Mouse (Mus musculus) neural tube, embryonic 13.5 days (tissue): ENCODE results near the gene Lin54. TPM values are rescaled to one million over a fixed set of nuclear protein-coding genes. Genes with fewer than 3 reads are reported as not detected.

ENCODE experiments used
- ATAC-seq: fragments of 200-750 bp; cut with Nextera tagmentation; 2 replicates; pipeline ENCODE4 v1.8.0; 2017; ENCODE audit warnings: low read depth, mild to moderate bottlenecking, moderate TSS enrichment, moderate library complexity
- H3K27ac ChIP-seq: fragments of 300-500 bp; sonication (generic); replicated peaks from 2 replicates; pipeline ENCODE4 v1.5.1; 2015; ENCODE audit warnings: moderate library complexity, mild to moderate bottlenecking, inconsistent platforms
- H3K27me3 ChIP-seq: fragments of 300-500 bp; sonication (generic); 2 replicates; pipeline ENCODE4 v1.6.1; 2015; ENCODE audit warnings: mild to moderate bottlenecking, inconsistent platforms
- H3K36me3 ChIP-seq: fragments of 300-500 bp; sonication (generic); 2 replicates; pipeline ENCODE4 v1.6.1; 2015; ENCODE audit warnings: mild to moderate bottlenecking, inconsistent platforms
- H3K4me1 ChIP-seq: fragments of 300-500 bp; sonication (generic); replicated peaks from 2 replicates; pipeline ENCODE4 v1.6.1; 2015; ENCODE audit warnings: inconsistent platforms
- H3K4me2 ChIP-seq: fragments of 300-500 bp; sonication (generic); 2 replicates; pipeline ENCODE4 v1.6.1; 2015; ENCODE audit warnings: inconsistent platforms, mild to moderate bottlenecking, moderate library complexity
- H3K4me3 ChIP-seq: fragments of 300-500 bp; sonication (generic); 2 replicates; pipeline ENCODE4 v1.5.1; 2015; ENCODE audit warnings: mild to moderate bottlenecking, inconsistent platforms
- H3K9ac ChIP-seq: fragments of 300-500 bp; sonication (generic); 2 replicates; pipeline ENCODE4 v1.6.1; 2015; ENCODE audit warnings: moderate library complexity, mild to moderate bottlenecking, inconsistent platforms
- H3K9me3 ChIP-seq: fragments of 300-500 bp; sonication (generic); 2 replicates; pipeline ENCODE4 v1.6.1; 2016; ENCODE audit warnings: inconsistent platforms
- WGBS: fragments of 180-500 bp; shearing (Covaris S2); methylation state at CpG from one replicate; pipeline ENCODE4 v1.1.7; 2015; 5-methylcytosine and 5-hydroxymethylcytosine counted together
- polyA plus RNA-seq: library from polyadenylated mRNA; unstranded; fragments of >200 nt; fragmentation: Nextera tagmentation; extraction: Ambion mirVana; gene quantifications from 2 replicates; pipeline ENCODE4 v1.2.1, GENCODE M21; 2015

The Lin54 gene
- polyA plus RNA-seq, 1 experiment from 2014 or later = 6.7 TPM

DNA sequence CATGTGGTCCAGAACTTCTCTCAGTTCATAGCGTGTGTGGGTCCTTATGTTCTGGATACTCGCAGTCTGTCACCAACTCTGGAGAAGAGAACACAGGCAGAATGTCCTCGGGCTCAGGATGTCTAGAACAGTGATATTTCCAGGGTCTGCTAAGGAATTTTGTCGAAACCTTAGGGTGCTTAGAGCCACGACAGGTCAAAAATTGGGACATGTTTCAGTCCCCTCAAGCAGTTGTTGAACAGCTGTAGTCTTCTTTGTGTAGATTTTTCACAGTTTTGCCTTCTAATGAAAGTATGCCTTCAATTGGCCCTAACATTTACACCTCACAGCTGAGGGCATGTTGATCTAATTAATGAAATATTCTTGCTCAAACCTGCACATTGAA is 18.6 kb upstream of the Lin54 start:
- H3K36me3 ChIP-seq = peaks cover 7% of the 10 kb centered on the region; the same call in 1 of the 2 replicates
- H3K27me3 ChIP-seq = peaks cover 14% of the 10 kb centered on the region
- H3K27ac ChIP-seq = peak overlapping the region; percentile 83
- peak; percentile 17; the same call in 1 of the 2 replicates for ATAC-seq
- WGBS = 10% methylated on average over 5 of the region's 5 CpGs
- H3K4me3 ChIP-seq = peak overlapping the region; percentile 87
- H3K4me2 ChIP-seq = peak overlapping the region; percentile 93
- H3K9ac ChIP-seq = peak overlapping the region; percentile 88
- peaks cover 21% of the 10 kb centered on the region for H3K4me1 ChIP-seq
- H3K9me3 ChIP-seq = no peaks in the 10 kb centered on the region

- Histone ChIP-seq H3K9me3 (no peaks in the 10 kb centered on the region), H3K4me2 (peak within 1 kb of the TSS; percentile 93), H3K27me3 (peaks cover 14% of the 10 kb centered on the region), H3K36me3 (peaks cover 7% of the 10 kb centered on the region; the same call in 1 of the 2 replicates), H3K27ac (peak within 1 kb of the TSS; percentile 83), H3K9ac (peak within 1 kb of the TSS; percentile 88), H3K4me3 (peak within 1 kb of the TSS; percentile 87), H3K4me1 (peaks cover 21% of the 10 kb centered on the region)
- peak; percentile 100 for ATAC-seq
- WGBS = under 1% methylated on average over 64 of the region's 64 CpGs
Measured at GRCm38 (mm10) chr5:100518049-100519026, 17.9 kb upstream of the Lin54 start, which contains the start of gene Cops4. Gene Cops4, plus strand, starts transcription at chr5:100518309.

GRCm38 (mm10) chr5:100512576-100512975 is 12.1 kb upstream of the Lin54 start:
- Histone ChIP-seq H3K9ac (no peak overlapping the region), H3K27me3 (peaks cover 14% of the 10 kb centered on the region), H3K4me3 (no peak overlapping the region), H3K36me3 (no peaks in the 10 kb centered on the region), H3K27ac (no peak overlapping the region), H3K4me1 (peaks cover 2% of the 10 kb centered on the region; the same call in 1 of the 2 replicates), H3K9me3 (no peaks in the 10 kb centered on the region), H3K4me2 (no peak overlapping the region)
- no peak for ATAC-seq

DNA sequence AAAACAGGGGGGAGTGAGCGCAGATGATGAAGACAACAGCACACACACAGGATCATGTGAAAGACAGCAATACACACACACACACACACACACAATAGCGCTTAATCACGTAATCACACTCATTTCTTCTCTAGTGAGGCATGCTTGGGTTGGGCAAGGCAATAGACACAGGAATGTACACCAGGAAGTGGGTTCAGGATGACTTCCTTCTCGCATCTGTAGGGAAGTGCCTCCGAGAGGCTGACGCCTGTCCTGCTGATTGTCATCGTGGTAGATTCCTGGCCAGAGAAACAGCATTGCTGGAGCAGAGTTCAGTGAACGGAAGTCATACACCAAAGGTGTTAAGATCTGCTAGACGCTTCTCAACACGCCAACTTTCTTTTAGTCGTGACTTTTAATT is 8.8 kb upstream of the Lin54 start:
- no peak for ATAC-seq
- Histone ChIP-seq H3K4me1 (no peaks in the 10 kb centered on the region), H3K27me3 (no peaks in the 10 kb centered on the region), H3K9me3 (no peaks in the 10 kb centered on the region), H3K9ac (no peak overlapping the region), H3K4me2 (no peak overlapping the region), H3K27ac (no peak overlapping the region), H3K36me3 (no peaks in the 10 kb centered on the region), H3K4me3 (no peak overlapping the region)
- 76% methylated on average over 11 of the region's 11 CpGs for WGBS

DNA sequence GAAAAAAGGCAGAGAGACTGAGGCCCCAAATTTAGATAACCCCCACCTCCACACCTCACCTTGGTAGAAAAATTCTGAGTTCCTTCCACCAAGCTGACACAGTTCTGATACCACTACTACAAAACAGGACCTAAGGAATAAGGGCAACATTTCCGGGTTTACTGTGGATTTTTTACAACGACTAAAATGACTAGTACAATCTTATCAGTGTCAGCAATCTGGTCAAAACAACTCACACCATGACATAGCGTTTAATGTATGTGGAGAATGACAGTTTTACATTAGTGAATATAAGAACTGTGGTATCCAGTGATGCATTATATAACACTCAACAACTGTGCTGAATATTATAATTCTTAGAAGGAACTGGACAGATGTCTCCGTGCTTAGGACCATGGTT is 828 bp upstream of the Lin54 start:
- 86% methylated on average over 4 of the region's 4 CpGs for WGBS
- peak overlapping the region; percentile 64; the same call in 1 of the 2 replicates for H3K9ac ChIP-seq
- no peak for ATAC-seq
- no peaks in the 10 kb centered on the region for H3K27me3 ChIP-seq
- H3K9me3 ChIP-seq = no peaks in the 10 kb centered on the region
- peak overlapping the region; percentile 99 for H3K4me2 ChIP-seq
- H3K36me3 ChIP-seq = no peaks in the 10 kb centered on the region
- H3K4me1 ChIP-seq = peaks cover 23% of the 10 kb centered on the region
- H3K4me3 ChIP-seq = peak overlapping the region; percentile 87; the same call in 1 of the 2 replicates
- H3K27ac ChIP-seq = peak overlapping the region; percentile 76; the same call in 1 of the 2 replicates

- WGBS = under 1% methylated on average over 36 of the region's 41 CpGs
- no peaks in the 10 kb centered on the region for H3K27me3 ChIP-seq
- peaks cover 23% of the 10 kb centered on the region for H3K4me1 ChIP-seq
- ATAC-seq = peak; percentile 20
- peak overlapping the region; percentile 87 for H3K4me3 ChIP-seq
- H3K9ac ChIP-seq = peak overlapping the region; percentile 74
- H3K9me3 ChIP-seq = no peaks in the 10 kb centered on the region
- H3K36me3 ChIP-seq = no peaks in the 10 kb centered on the region
- H3K27ac ChIP-seq = peak overlapping the region; percentile 71
- peak overlapping the region; percentile 99 for H3K4me2 ChIP-seq
Measured at GRCm38 (mm10) chr5:100499831-100500304, 571 bp downstream of the Lin54 start.

DNA sequence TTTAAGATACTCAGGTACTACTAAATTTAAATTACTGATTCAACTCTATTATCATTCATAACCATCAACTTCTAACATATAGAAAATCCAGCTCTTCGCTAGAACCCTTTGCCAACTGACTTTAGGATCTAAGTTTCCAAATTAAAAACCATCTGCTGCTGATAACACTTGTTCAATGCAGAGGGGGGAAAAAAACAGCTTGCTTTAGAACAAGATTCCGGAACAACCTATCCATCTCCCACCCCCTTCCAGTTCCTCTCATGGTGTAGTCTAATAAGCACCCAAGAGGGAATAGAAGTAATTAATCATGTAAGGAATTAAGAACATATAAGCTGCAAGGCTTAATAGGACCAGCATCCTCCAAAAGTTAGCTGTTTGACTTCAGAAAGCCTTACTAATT is 1.2 kb downstream of the Lin54 start:
- peak overlapping the region; percentile 99 for H3K4me2 ChIP-seq
- WGBS = 37% methylated on average over 2 of the region's 2 CpGs
- no peaks in the 10 kb centered on the region for H3K27me3 ChIP-seq
- no peaks in the 10 kb centered on the region for H3K36me3 ChIP-seq
- no peaks in the 10 kb centered on the region for H3K9me3 ChIP-seq
- peak overlapping the region; percentile 87 for H3K4me3 ChIP-seq
- H3K27ac ChIP-seq = no peak overlapping the region
- H3K4me1 ChIP-seq = peaks cover 23% of the 10 kb centered on the region
- H3K9ac ChIP-seq = peak overlapping the region; percentile 74
- ATAC-seq = no peak

DNA sequence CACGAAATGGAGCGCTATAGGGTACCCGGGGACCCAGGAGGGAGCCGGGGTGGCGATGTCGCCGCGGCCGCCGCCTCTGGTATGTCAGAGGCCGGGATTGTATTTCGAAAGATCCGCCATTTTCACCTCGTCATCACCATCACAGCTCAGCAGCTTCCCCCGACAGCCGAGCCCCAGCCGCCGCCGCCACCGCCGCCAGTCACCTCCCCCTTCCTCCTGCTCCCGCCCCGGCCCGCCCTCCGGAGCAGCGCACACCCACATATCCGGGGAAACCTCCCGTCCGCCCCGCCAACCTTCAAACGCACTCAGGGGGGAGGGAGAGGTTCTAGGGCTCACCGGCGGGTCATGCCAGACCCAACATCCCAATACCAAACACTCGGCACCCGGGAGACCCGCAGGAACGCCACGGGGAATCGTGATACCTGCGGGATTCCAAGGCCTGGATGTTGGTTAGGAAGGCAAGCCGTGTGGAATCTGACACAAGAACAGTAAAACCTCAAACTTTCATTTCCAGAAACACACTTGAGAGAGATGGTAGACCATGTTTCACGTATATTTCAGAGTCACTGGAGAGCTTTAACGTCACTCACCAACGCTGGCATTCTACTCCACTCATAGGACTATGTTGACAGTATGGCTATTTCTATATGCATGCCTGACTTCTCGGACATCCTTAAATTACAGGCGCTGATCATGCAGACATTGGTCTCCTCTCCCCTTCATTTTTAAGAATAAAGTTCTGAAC is 1.8 kb downstream of the Lin54 start:
- H3K4me1 ChIP-seq = peaks cover 23% of the 10 kb centered on the region
- H3K27me3 ChIP-seq = no peaks in the 10 kb centered on the region
- ATAC-seq = peak; percentile 54
- H3K4me3 ChIP-seq = peak overlapping the region; percentile 87
- H3K36me3 ChIP-seq = no peaks in the 10 kb centered on the region
- under 1% methylated on average over 46 of the region's 46 CpGs for WGBS
- no peaks in the 10 kb centered on the region for H3K9me3 ChIP-seq
- peak overlapping the region; percentile 68 for H3K27ac ChIP-seq
- peak overlapping the region; percentile 87 for H3K9ac ChIP-seq
- peak overlapping the region; percentile 99 for H3K4me2 ChIP-seq

GRCm38 (mm10) chr5:100491704-100492103 is 8.7 kb downstream of the Lin54 start:
- Histone ChIP-seq H3K36me3 (no peaks in the 10 kb centered on the region), H3K27ac (no peak overlapping the region), H3K9ac (no peak overlapping the region), H3K9me3 (no peaks in the 10 kb centered on the region), H3K4me1 (no peaks in the 10 kb centered on the region), H3K4me3 (no peak overlapping the region), H3K4me2 (no peak overlapping the region), H3K27me3 (no peaks in the 10 kb centered on the region)
- ATAC-seq = no peak
- WGBS = 67% methylated on average over 4 of the region's 4 CpGs

- Histone ChIP-seq H3K4me3 (no peak overlapping the region), H3K4me2 (no peak overlapping the region), H3K36me3 (peaks cover 4% of the 10 kb centered on the region; the same call in 1 of the 2 replicates), H3K4me1 (no peaks in the 10 kb centered on the region), H3K27ac (no peak overlapping the region), H3K9me3 (no peaks in the 10 kb centered on the region), H3K27me3 (no peaks in the 10 kb centered on the region), H3K9ac (no peak overlapping the region)
- no peak for ATAC-seq
- 93% methylated on average over 2 of the region's 2 CpGs for WGBS
Measured at GRCm38 (mm10) chr5:100489340-100489739, 11.1 kb downstream of the Lin54 start.

- Histone ChIP-seq H3K36me3 (peaks cover 4% of the 10 kb centered on the region), H3K4me3 (no peak overlapping the region), H3K4me2 (no peak overlapping the region), H3K4me1 (no peaks in the 10 kb centered on the region), H3K27ac (no peak overlapping the region), H3K27me3 (no peaks in the 10 kb centered on the region), H3K9me3 (no peaks in the 10 kb centered on the region), H3K9ac (no peak overlapping the region)
- 98% methylated on average over 3 of the region's 3 CpGs for WGBS
- no peak for ATAC-seq
Measured at GRCm38 (mm10) chr5:100488231-100488630, 12.2 kb downstream of the Lin54 start.

DNA sequence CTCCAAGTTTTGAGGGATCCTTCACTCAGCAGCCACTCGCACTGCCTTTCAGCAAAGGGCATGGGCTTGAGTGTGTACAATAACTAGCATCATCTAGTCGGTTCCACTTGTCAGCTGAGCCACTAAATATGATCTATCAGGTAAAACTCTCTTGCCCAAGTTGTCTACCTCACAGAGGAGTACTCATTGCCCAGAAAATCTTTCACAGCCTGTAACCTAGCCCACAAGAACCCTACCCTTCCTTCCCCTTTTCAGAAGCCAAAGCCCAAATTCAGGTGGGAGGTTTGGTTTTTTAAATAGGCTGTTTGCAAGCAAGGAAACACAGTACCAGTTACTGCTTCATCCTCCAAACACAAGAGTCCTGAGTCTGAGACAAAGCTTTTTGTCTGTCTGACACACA is 13.3 kb downstream of the Lin54 start:
- WGBS = 89% methylated on average over 2 of the region's 2 CpGs
- Histone ChIP-seq H3K4me3 (no peak overlapping the region), H3K4me2 (no peak overlapping the region), H3K27me3 (no peaks in the 10 kb centered on the region), H3K36me3 (peaks cover 4% of the 10 kb centered on the region), H3K9me3 (no peaks in the 10 kb centered on the region), H3K9ac (no peak overlapping the region), H3K4me1 (no peaks in the 10 kb centered on the region), H3K27ac (no peak overlapping the region)
- ATAC-seq = no peak
